Mouse (Mus musculus): ENCODE data around the gene Igfn1.

DNA sequence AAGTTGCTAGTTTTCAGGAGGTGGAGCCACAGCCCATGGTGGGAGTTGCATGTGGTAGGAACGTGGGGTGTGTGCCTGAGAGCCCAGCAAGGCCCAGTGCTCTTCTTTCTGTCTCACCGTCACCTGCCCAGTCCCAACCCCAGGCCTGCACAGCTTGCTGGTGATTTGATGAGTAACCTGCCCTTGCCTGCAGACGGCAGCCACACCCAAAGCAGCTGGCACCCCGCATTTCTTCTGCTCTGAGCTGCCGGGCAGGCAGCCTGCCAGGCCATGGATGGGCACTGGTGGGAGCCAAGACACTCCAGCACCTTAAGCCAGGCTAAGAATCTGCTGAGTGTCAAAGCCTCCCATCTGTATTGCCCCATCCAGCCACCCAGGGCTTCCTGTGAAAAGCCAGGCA is 80.3 kb downstream of the Igfn1 start:
- TF ChIP-seq POLR2A (IDR thresholded peaks at IDR 0.05; ENCODE audit: borderline replicate concordance, control insufficient read depth, low read depth, low read length) = no peak
- no peak for TF ChIP-seq CTCF (IDR thresholded peaks at IDR 0.05; ENCODE audit: control insufficient read depth, insufficient read depth, low read length)
